Mouse (Mus musculus) forebrain, postnatal 0 days (tissue): ENCODE results near the gene Zdhhc22. TPM values are rescaled to one million over a fixed set of nuclear protein-coding genes. Genes with fewer than 3 reads are reported as not detected.

Experiments used
- ATAC-seq: fragments of 200-750 bp; cut with Nextera tagmentation; 2 replicates; pipeline ENCODE4 v1.8.0; 2017; ENCODE audit warnings: mild to moderate bottlenecking, moderate library complexity
- DNase-seq: peaks from one replicate; pipeline ENCODE4 v3.0.0-alpha.2; 2015
- H3K27ac ChIP-seq: fragments of 300-500 bp; sonication (generic); 2 replicates; pipeline ENCODE4 v1.5.1; 2014; ENCODE audit warnings: low read depth, mild to moderate bottlenecking, antibody characterized with exemption, low read length, moderate library complexity, mixed read lengths
- H3K27me3 ChIP-seq: fragments of 300-500 bp; sonication (generic); 2 replicates; pipeline ENCODE4 v1.6.1; 2014; ENCODE audit warnings: mild to moderate bottlenecking, low read length, mixed read lengths; ENCODE audit not compliant: insufficient read depth
- H3K36me3 ChIP-seq: fragments of 300-500 bp; sonication (generic); 2 replicates; pipeline ENCODE4 v1.6.1; 2014; ENCODE audit warnings: mild to moderate bottlenecking, moderate library complexity; ENCODE audit not compliant: insufficient read depth
- H3K4me1 ChIP-seq: fragments of 300-500 bp; sonication (generic); 2 replicates; pipeline ENCODE4 v1.6.1; 2014; ENCODE audit warnings: antibody characterized with exemption; ENCODE audit not compliant: insufficient read depth
- H3K4me2 ChIP-seq: fragments of 300-500 bp; sonication (generic); 2 replicates; pipeline ENCODE4 v1.6.1; 2014; ENCODE audit warnings: low read depth, mild to moderate bottlenecking, moderate library complexity
- H3K4me3 ChIP-seq: fragments of 300-500 bp; sonication (generic); 2 replicates; pipeline ENCODE4 v1.5.1; 2014; ENCODE audit warnings: low read depth, low read length, mixed read lengths
- H3K9ac ChIP-seq: fragments of 300-500 bp; sonication (generic); 2 replicates; pipeline ENCODE4 v1.6.1; 2014; ENCODE audit warnings: mild to moderate bottlenecking
- H3K9me3 ChIP-seq: fragments of 300-500 bp; sonication (generic); 2 replicates; pipeline ENCODE4 v1.6.1; 2016; ENCODE audit warnings: low read length
- CTCF ChIP-seq: sonication (generic); IDR thresholded peaks from 2 replicates; pipeline ENCODE4 v1.5.1; 2016; ENCODE audit warnings: antibody characterized with exemption, control low read depth, low read depth
- WGBS: fragments of 180-500 bp; shearing (Covaris S2); extraction: QIAGEN DNeasy Blood & Tissue Kit; methylation state at CpG from one replicate; pipeline ENCODE4 v1.1.7; 2014; 5-methylcytosine and 5-hydroxymethylcytosine counted together
- microRNA-seq, 2 experiments: library from miRNA; unstranded; fragments of <30 nt; microRNA quantifications; one replicate each; pipeline ENCODE4; 2016
- polyA plus RNA-seq: library from polyadenylated mRNA; unstranded; fragments of >200 nt; fragmentation: Nextera tagmentation; extraction: Ambion mirVana; gene quantifications from 2 replicates; pipeline ENCODE4 v1.2.1, GENCODE M21; 2015
- total RNA-seq: library from RNA; depleted of rRNA; stranded (reverse); fragments of >200 nt; gene quantifications from 2 replicates; pipeline ENCODE4 v1.2.3, GENCODE M21; 2014; rRNA removed

Gene Zdhhc22
- total and polyA plus RNA-seq, 2 experiments from 2014 or later: 12.5 to 21.7 TPM

DNA sequence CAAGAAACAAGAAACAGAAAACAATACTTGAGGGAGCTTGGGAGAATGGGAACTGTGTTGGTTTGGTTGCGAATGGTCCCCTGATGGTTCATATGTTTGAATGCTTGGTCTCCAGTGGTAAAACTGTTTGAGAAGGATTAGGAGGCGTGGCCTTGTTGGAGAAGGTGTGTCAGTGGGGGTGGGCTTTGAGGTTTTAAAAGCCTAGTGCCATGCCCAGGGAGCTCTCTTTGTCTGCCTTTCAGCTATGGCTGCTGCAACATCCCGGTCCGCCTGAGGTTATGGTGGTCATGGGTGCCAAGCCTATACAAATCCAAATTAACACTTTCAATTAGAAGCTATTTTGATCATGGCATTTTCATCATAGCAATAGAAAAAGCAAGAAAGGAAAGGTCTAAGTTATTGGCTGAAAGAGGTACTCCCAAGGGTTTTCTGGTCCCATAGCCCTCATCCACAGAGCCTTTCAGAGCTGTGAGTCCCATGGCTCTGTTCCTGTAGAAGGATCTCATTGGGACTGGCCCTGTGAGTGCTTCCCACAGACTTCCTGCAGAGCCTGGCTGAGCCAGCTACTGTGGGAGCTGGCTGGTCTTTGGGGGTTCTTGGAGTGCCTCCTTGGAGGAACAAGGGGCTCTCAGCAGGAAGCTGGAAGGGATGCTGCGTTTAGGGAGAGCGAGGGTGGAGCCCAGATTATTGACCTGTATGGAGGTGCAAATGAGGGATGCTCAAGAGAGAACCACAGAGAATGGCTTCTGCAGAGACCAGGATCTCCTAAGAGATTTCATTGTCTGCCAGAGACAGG lies 59.1 kb downstream of the Zdhhc22 start:
- Histone ChIP-seq H3K27me3 (no peaks in the 10 kb centered on the region), H3K4me3 (no peak overlapping the region), H3K4me2 (no peak overlapping the region), H3K9me3 (0 out of 2 replicates have a peak, but pooled peaks cover 6% of the 10 kb centered on the region), H3K9ac (no peak overlapping the region), H3K27ac (no peak overlapping the region), H3K36me3 (no peaks in the 10 kb centered on the region), H3K4me1 (0 out of 2 replicates have a peak, but pooled peaks cover 3% of the 10 kb centered on the region)
- DNase-seq (no peak), ATAC-seq (no peak)
- 72% methylated on average over 6 of the region's 6 CpGs for WGBS
- no peak for TF ChIP-seq CTCF

Small RNA genes lying within 50 kb of the gene (microRNA-seq; reads per million reads assigned to microRNA genes)
- gene Gm25847: 0 reads per million in 2 experiments

Other genes starting within 250 kb of the Zdhhc22 start
- gene Irf2bpl, start 105.6 kb downstream of the Zdhhc22 start, total RNA-seq: 134 and 161 TPM in 2 replicates
- 86.3 and 95.7 TPM in 2 replicates for gene Irf2bpl, start 105.6 kb downstream of the Zdhhc22 start, polyA plus RNA-seq
- 53.1 and 62.9 TPM in 2 replicates for gene Cipc, start 43.4 kb downstream of the Zdhhc22 start, total RNA-seq
- 28.4 and 38.1 TPM in 2 replicates for gene Cipc, start 43.4 kb downstream of the Zdhhc22 start, polyA plus RNA-seq
- gene Tmem63c, start 30.9 kb upstream of the Zdhhc22 start, total RNA-seq: 20.1 and 21.8 TPM in 2 replicates
- 6.6 and 8.5 TPM in 2 replicates for gene Tmem63c, start 30.9 kb upstream of the Zdhhc22 start, polyA plus RNA-seq
- gene Ngb, start 112.1 kb upstream of the Zdhhc22 start, total RNA-seq: 9.2 and 9.9 TPM in 2 replicates
- 7.1 and 12.2 TPM in 2 replicates for gene Ngb, start 112.1 kb upstream of the Zdhhc22 start, polyA plus RNA-seq
- gene Gstz1, start 156.7 kb upstream of the Zdhhc22 start, total RNA-seq: 49.3 and 57.6 TPM in 2 replicates
- gene Gstz1, start 156.7 kb upstream of the Zdhhc22 start, polyA plus RNA-seq: 44.4 and 44.5 TPM in 2 replicates
- 23.3 and 32.5 TPM in 2 replicates for gene Pomt2, start 157.5 kb upstream of the Zdhhc22 start, total RNA-seq
- gene Pomt2, start 157.5 kb upstream of the Zdhhc22 start, polyA plus RNA-seq: 9.0 and 10.8 TPM in 2 replicates
- 1.0 and 7.4 TPM in 2 replicates for gene Samd15, start 209.3 kb upstream of the Zdhhc22 start, total RNA-seq
- gene Samd15, start 209.3 kb upstream of the Zdhhc22 start, polyA plus RNA-seq: 1.5 and 1.8 TPM in 2 replicates
- gene Tmed8, start 210.0 kb upstream of the Zdhhc22 start, total RNA-seq: 13.9 and 16.4 TPM in 2 replicates
- 2.0 and 3.2 TPM in 2 replicates for gene Tmed8, start 210.0 kb upstream of the Zdhhc22 start, polyA plus RNA-seq
- gene Noxred1, start 248.3 kb upstream of the Zdhhc22 start, total RNA-seq: 0.48 and 0.62 TPM in 2 replicates
- 0.21 TPM in 1 of 2 replicates, not detected in the other for gene Noxred1, start 248.3 kb upstream of the Zdhhc22 start, polyA plus RNA-seq